Mouse (Mus musculus) thymus, postnatal 25 days (tissue): ENCODE data around the gene Pgpep1.
A peak's percentile ranks its signal among the peaks of the same experiment; 100 is the strongest.

Source experiments
- DNase-seq: peaks from one replicate; pipeline ENCODE4 v3.0.0; 2022

Pgpep1 gene

GRCm38 (mm10) chr8:70607603-70607897 is 52.6 kb downstream of the Pgpep1 start:
- no peak for DNase-seq

GRCm38 (mm10) chr8:70606780-70607602 is 53.2 kb downstream of the Pgpep1 start:
- no peak for DNase-seq

- no peak for DNase-seq
Measured at GRCm38 (mm10) chr8:70605871-70606779, 54.1 kb downstream of the Pgpep1 start.

- no peak for DNase-seq
Measured at GRCm38 (mm10) chr8:70604558-70604957, 55.6 kb downstream of the Pgpep1 start.

GRCm38 (mm10) chr8:70602139-70602811 is 57.9 kb downstream of the Pgpep1 start:
- no peak for DNase-seq

GRCm38 (mm10) chr8:70601271-70601649 is 58.9 kb downstream of the Pgpep1 start:
- DNase-seq, result peak; percentile 64

GRCm38 (mm10) chr8:70600473-70601270 is 59.5 kb downstream of the Pgpep1 start:
- peak; percentile 30 for DNase-seq

- DNase-seq, result no peak
Measured at GRCm38 (mm10) chr8:70599507-70600290, 60.5 kb downstream of the Pgpep1 start.

GRCm38 (mm10) chr8:70598722-70599121 is 61.5 kb downstream of the Pgpep1 start:
- no peak for DNase-seq

GRCm38 (mm10) chr8:70598283-70598682 is 61.9 kb downstream of the Pgpep1 start:
- DNase-seq, result no peak

GRCm38 (mm10) chr8:70597417-70598272 is 62.5 kb downstream of the Pgpep1 start:
- no peak for DNase-seq

GRCm38 (mm10) chr8:70596775-70597416 is 63.3 kb downstream of the Pgpep1 start:
- peak; percentile 59 for DNase-seq
